Mouse (Mus musculus): ENCODE data around the gene Sema3f. TPM values are rescaled to one million over a fixed set of nuclear protein-coding genes. Genes with fewer than 3 reads are reported as not detected.

Gene Sema3f
- total and polyA plus RNA-seq, 2 experiments from 2014 or later, result 7.8 to 56.6 TPM

DNA sequence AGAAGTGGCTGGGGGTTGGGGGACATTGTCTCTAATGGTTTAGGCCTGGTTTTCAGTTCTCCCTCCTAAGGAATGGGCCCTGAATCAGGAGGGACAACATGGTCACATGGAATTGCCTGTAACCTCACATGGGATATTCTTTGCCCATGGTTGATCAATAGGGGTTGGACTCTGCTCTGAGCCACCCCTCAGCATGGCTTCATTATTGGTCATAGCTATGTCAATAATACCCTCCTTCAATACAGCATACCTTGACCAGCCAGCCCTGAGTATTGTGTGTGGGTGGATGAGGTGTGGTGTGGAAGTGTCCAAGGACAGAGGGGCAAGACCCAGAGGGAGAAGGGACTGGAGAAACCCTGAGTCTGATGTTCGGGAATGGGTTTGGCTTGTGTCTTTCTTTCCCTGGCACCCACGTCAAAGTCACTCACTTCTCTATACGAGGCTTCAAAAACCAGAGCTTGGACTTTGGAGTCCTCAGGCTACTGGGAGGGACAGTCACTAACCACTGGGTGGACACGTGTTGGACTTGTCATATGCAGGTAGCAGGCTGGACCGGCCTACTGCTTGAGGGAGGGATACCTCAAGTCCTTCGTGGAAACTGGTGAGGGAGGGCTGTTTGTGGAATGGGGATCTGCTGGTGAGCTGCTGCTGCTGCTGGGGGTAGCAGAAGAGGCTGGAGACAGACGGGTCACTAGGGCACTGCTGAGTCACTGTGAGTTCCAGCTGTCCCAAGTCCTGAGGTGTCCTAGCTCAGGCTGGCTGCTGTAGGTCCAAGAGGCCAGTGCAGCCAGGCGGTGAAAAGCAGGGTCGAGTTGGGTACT, 35.5 kb downstream of the Sema3f start:
- no peak for TF ChIP-seq CTCF (IDR thresholded peaks at IDR 0.05; ENCODE audit: low read depth)
- WGBS, result 61% methylated on average over 9 of the region's 9 CpGs
- H3K27ac ChIP-seq (ENCODE audit: low read depth, low read length), result no peak overlapping the region

DNA sequence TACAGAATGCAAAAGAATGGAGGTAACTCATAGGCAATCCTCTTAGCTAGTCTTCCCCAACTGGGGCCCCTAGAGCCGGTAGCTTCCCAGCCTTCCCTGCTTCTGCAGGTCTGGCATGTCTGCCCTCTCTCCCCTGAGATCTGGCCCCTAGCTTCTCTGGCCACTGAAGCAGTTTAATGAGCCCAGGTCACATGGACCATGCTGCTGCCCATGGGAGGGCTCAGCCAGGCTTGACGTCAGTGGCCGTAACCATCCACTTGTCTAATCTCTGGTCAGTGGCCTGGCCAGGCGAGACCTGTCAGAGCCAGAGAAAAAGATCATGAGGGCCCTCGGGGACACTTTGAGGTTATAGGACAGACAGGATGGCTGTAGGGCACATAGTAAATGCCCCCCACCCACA, 40.0 kb downstream of the Sema3f start:
- Histone ChIP-seq H3K4me3 (ENCODE audit: low read depth, low read length) (no peak overlapping the region), H3K9me3 (ENCODE audit: low read length) (no peaks in the 10 kb centered on the region), H3K27me3 (ENCODE audit: insufficient read depth, low read length) (no peaks in the 10 kb centered on the region; the same call in none of the 2 replicates), H3K4me1 (ENCODE audit: insufficient read depth) (peaks cover 18% of the 10 kb centered on the region), H3K27ac (ENCODE audit: low read depth, low read length) (no peak overlapping the region), H3K9ac (no peak overlapping the region), H3K4me2 (ENCODE audit: low read depth) (no peak overlapping the region), H3K36me3 (ENCODE audit: insufficient read depth) (no peaks in the 10 kb centered on the region)
- TF ChIP-seq CTCF (IDR thresholded peaks at IDR 0.05; ENCODE audit: low read depth), result no peak
- no peak for DNase-seq
- 73% methylated on average over 5 of the region's 5 CpGs for WGBS
- no peak for ATAC-seq

More for the DNA sequence above, 35.5 kb downstream of the Sema3f start:
- DNase-seq (no peak), ATAC-seq (no peak)
- Histone ChIP-seq H3K27me3 (ENCODE audit: insufficient read depth, low read length) (peaks cover 17% of the 10 kb centered on the region), H3K36me3 (ENCODE audit: insufficient read depth) (no peaks in the 10 kb centered on the region), H3K4me1 (ENCODE audit: insufficient read depth) (0 out of 2 replicates have a peak, but pooled peaks cover 9% of the 10 kb centered on the region), H3K9me3 (ENCODE audit: low read length) (no peaks in the 10 kb centered on the region), H3K9ac (no peak overlapping the region), H3K4me3 (ENCODE audit: low read depth, low read length) (no peak overlapping the region), H3K4me2 (ENCODE audit: low read depth) (no peak overlapping the region)

GRCm38 (mm10) chr9:107669480-107669945, 40.8 kb downstream of the Sema3f start, which contains the start of gene Slc38a3:
Slc38a3 (minus strand) TSS chr9:107669530.
- Histone ChIP-seq H3K9me3 (ENCODE audit: low read length) (no peaks in the 10 kb centered on the region), H3K4me1 (ENCODE audit: insufficient read depth) (peaks cover 18% of the 10 kb centered on the region), H3K27me3 (ENCODE audit: insufficient read depth, low read length) (no peaks in the 10 kb centered on the region; the same call in none of the 2 replicates), H3K36me3 (ENCODE audit: insufficient read depth) (no peaks in the 10 kb centered on the region), H3K9ac (no peak within 1 kb of the TSS), H3K27ac (ENCODE audit: low read depth, low read length) (no peak within 1 kb of the TSS), H3K4me3 (ENCODE audit: low read depth, low read length) (no peak within 1 kb of the TSS), H3K4me2 (ENCODE audit: low read depth) (no peak within 1 kb of the TSS)
- no peak for ATAC-seq
- no peak for DNase-seq
- TF ChIP-seq CTCF (IDR thresholded peaks at IDR 0.05; ENCODE audit: low read depth), result no peak
- 91% methylated on average over 9 of the region's 9 CpGs for WGBS

DNA sequence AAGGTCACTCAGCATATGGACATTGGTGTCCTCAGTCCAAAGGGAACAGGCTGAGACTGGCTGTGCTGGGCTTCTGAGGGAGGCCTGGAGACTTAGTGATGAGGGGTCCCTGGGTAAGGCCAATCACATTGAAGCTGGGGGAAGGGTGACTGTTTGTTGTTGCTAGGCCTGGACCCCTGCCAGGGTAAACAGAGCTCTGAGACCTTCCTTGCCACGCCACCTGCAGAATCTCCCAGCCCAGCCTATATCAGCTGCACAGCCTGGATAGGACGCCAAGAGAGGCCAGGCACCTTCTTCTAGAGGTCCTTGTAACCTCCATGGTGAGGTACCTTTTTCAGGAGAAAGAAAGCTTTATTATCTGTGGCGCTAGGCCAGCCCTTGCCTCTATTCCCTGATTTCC, 41.4 kb downstream of the Sema3f start:
- TF ChIP-seq CTCF (IDR thresholded peaks at IDR 0.05; ENCODE audit: low read depth), result no peak

DNA sequence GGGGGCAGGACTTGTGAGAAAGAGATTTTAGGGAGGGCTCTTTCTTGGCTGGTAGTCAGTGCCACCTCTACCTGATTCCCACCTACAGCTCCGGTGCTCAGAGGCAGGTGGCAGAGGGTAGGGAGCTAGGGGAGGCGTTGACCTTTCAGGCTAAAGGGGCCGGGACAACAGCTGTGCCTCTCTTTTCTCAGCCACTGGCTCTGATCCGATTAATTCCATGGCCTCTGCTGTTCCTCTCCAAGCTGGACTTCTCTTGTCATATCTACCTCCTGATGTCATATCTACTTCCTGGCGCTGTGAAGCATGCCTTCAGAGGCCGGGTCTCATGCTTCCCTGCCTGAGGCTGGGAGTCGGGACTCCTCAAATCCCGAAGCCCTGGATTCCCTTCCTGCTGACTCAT, 42.3 kb downstream of the Sema3f start:
- Histone ChIP-seq H3K4me1 (ENCODE audit: insufficient read depth) (peaks cover 18% of the 10 kb centered on the region), H3K27me3 (ENCODE audit: insufficient read depth, low read length) (no peaks in the 10 kb centered on the region; the same call in none of the 2 replicates), H3K4me3 (ENCODE audit: low read depth, low read length) (no peak overlapping the region), H3K27ac (ENCODE audit: low read depth, low read length) (no peak overlapping the region), H3K36me3 (ENCODE audit: insufficient read depth) (no peaks in the 10 kb centered on the region), H3K9me3 (ENCODE audit: low read length) (no peaks in the 10 kb centered on the region), H3K9ac (no peak overlapping the region), H3K4me2 (ENCODE audit: low read depth) (no peak overlapping the region)
- ATAC-seq (no peak), DNase-seq (no peak)
- 44% methylated on average over 8 of the region's 8 CpGs for WGBS
- no peak for TF ChIP-seq CTCF (IDR thresholded peaks at IDR 0.05; ENCODE audit: low read depth)

More for the DNA sequence above, 41.4 kb downstream of the Sema3f start:
- Histone ChIP-seq H3K4me3 (ENCODE audit: low read depth, low read length) (no peak overlapping the region), H3K4me1 (ENCODE audit: insufficient read depth) (peaks cover 18% of the 10 kb centered on the region), H3K9ac (no peak overlapping the region), H3K27me3 (ENCODE audit: insufficient read depth, low read length) (no peaks in the 10 kb centered on the region; the same call in none of the 2 replicates), H3K27ac (ENCODE audit: low read depth, low read length) (no peak overlapping the region), H3K36me3 (ENCODE audit: insufficient read depth) (no peaks in the 10 kb centered on the region), H3K4me2 (ENCODE audit: low read depth) (no peak overlapping the region), H3K9me3 (ENCODE audit: low read length) (no peaks in the 10 kb centered on the region)
- WGBS, result 65% methylated on average over 3 of the region's 3 CpGs
- ATAC-seq (no peak), DNase-seq (no peak)

DNA sequence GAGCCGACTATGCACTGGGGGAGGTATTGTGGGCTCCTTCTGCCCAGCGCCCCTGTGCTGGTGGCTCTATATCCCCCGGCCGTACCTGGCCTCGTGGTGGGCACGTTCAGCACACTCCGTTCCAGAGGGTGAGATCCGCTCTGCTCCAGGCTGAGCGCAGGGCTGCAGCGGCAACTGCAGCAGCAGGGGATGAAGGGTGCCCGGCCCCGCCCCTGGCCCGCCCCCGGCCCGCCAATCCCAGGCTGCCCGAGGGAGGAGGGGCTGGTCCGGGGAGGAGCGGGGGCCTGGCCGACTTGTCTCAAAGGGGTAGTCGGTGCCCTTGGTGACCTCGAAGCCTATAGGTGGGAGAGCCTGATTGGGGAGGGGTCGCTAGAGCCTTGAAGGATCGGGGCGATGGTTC, 43.1 kb downstream of the Sema3f start:
- Histone ChIP-seq H3K9ac (peak overlapping the region; percentile 49), H3K4me1 (ENCODE audit: insufficient read depth) (peaks cover 18% of the 10 kb centered on the region), H3K27ac (ENCODE audit: low read depth, low read length) (peak overlapping the region; percentile 50; the same call in 1 of the 2 replicates), H3K4me3 (ENCODE audit: low read depth, low read length) (peak overlapping the region; percentile 44), H3K4me2 (ENCODE audit: low read depth) (peak overlapping the region; percentile 67), H3K27me3 (ENCODE audit: insufficient read depth, low read length) (no peaks in the 10 kb centered on the region; the same call in none of the 2 replicates), H3K36me3 (ENCODE audit: insufficient read depth) (no peaks in the 10 kb centered on the region), H3K9me3 (ENCODE audit: low read length) (no peaks in the 10 kb centered on the region)
- 1% methylated on average over 24 of the region's 24 CpGs for WGBS
- peak; percentile 60 for DNase-seq
- TF ChIP-seq CTCF (IDR thresholded peaks at IDR 0.05; ENCODE audit: low read depth), result no peak
- ATAC-seq, result peak; percentile 94

DNA sequence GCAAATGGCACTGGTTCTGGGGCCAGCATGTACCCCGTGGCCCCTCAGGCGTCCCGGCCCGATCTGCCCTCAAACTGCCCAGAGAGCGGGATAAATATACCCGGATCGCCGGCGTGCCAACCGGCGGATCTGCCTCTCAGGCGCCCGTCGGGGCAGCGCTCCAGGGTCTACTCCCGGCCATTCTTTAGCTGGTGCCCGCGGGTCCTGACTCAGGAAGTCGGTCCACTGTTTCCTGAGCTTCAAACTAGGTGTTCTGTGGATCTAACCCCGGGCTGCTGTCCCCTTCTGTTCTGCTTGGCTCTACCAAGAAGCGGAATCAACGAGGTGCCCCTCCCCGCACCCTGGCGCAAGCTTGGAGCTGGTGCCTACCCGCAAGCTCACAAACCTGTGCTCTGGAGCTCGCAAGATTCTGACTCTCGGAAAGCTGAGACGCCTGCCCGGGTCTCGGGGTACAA, 43.5 kb downstream of the Sema3f start:
- Histone ChIP-seq H3K36me3 (ENCODE audit: insufficient read depth) (no peaks in the 10 kb centered on the region), H3K27me3 (ENCODE audit: insufficient read depth, low read length) (no peaks in the 10 kb centered on the region; the same call in none of the 2 replicates), H3K4me1 (ENCODE audit: insufficient read depth) (peaks cover 18% of the 10 kb centered on the region), H3K9ac (peak overlapping the region; percentile 49), H3K4me2 (ENCODE audit: low read depth) (peak overlapping the region; percentile 67), H3K27ac (ENCODE audit: low read depth, low read length) (peak overlapping the region; percentile 50; the same call in 1 of the 2 replicates), H3K4me3 (ENCODE audit: low read depth, low read length) (peak overlapping the region; percentile 44), H3K9me3 (ENCODE audit: low read length) (no peaks in the 10 kb centered on the region)
- WGBS, result 1% methylated on average over 30 of the region's 30 CpGs
- ATAC-seq, result peak; percentile 28
- DNase-seq, result no peak
- no peak for TF ChIP-seq CTCF (IDR thresholded peaks at IDR 0.05; ENCODE audit: low read depth)
